Mouse (Mus musculus) MEL (cell line): ENCODE results near the gene Btbd19. TPM values are rescaled to one million over a fixed set of nuclear protein-coding genes. Genes with fewer than 3 reads are reported as not detected.

Experiments used
- DNase-seq: peaks from one replicate; pipeline ENCODE4 v3.0.0; 2011; ENCODE audit warnings: low read depth, low spot score
- H3K27ac ChIP-seq: 2 replicates; pipeline ENCODE4 v1.5.1; 2012; ENCODE audit warnings: low read depth, mild to moderate bottlenecking, control low read depth, low read length, moderate library complexity; ENCODE audit not compliant: control insufficient read depth
- H3K27me3 ChIP-seq, 2 experiments: fragments of 150-350 bp in 1 of 2; sonication (generic) in 1 of 2; 2 replicates each; pipeline ENCODE4 v1.6.1; 2012; ENCODE audit warnings: low read length in 2 of 2, mild to moderate bottlenecking in 2 of 2, improper control_type of control experiment in 1 of 2, moderate library complexity in 1 of 2; ENCODE audit not compliant: insufficient read depth in 2 of 2, control insufficient read depth in 1 of 2
- H3K36me3 ChIP-seq, 2 experiments: 2 replicates each; pipeline ENCODE4 v1.6.1; 2012 to 2014; ENCODE audit warnings: low read length in 2 of 2, improper control_type of control experiment in 1 of 2, inconsistent platforms in 1 of 2, mild to moderate bottlenecking in 1 of 2; ENCODE audit not compliant: insufficient read depth in 2 of 2, control insufficient read depth in 1 of 2
- H3K4me1 ChIP-seq, 2 experiments: fragments of 150-350 bp in 1 of 2; sonication (generic) in 1 of 2; 2 replicates each; pipeline ENCODE4 v1.6.1; 2012; ENCODE audit warnings: low read length in 2 of 2, improper control_type of control experiment in 1 of 2, mild to moderate bottlenecking in 1 of 2; ENCODE audit not compliant: insufficient read depth in 2 of 2, control insufficient read depth in 1 of 2
- H3K4me3 ChIP-seq, 2 experiments: fragments of 150-350 bp in 1 of 2; sonication (generic) in 1 of 2; 2 replicates each; pipeline ENCODE4 v1.5.1; 2012; ENCODE audit warnings: low read depth in 2 of 2, low read length in 2 of 2, mild to moderate bottlenecking in 2 of 2, moderate library complexity in 2 of 2, control low read depth in 1 of 2, improper control_type of control experiment in 1 of 2; ENCODE audit not compliant: control insufficient read depth in 1 of 2, insufficient read depth in 1 of 2
- H3K79me2 ChIP-seq: 2 replicates; pipeline ENCODE4 v1.6.1; 2012; ENCODE audit warnings: mild to moderate bottlenecking, low read length, moderate library complexity; ENCODE audit not compliant: control insufficient read depth, poor library complexity, insufficient read depth
- H3K9ac ChIP-seq: 2 replicates; pipeline ENCODE4 v1.6.1; 2012; ENCODE audit warnings: low read depth, mild to moderate bottlenecking, control low read depth, low read length, moderate library complexity; ENCODE audit not compliant: control insufficient read depth, poor library complexity, severe bottlenecking
- H3K9me3 ChIP-seq: fragments of 150-350 bp; sonication (generic); replicated peaks from 2 replicates; pipeline ENCODE4 v1.6.1; 2012; ENCODE audit warnings: mild to moderate bottlenecking, low read length, improper control_type of control experiment, moderate library complexity; ENCODE audit not compliant: insufficient read depth
- CHD1 ChIP-seq: IDR thresholded peaks from 2 replicates; pipeline ENCODE4 v1.6.1; 2012; ENCODE audit warnings: low read depth, mild to moderate bottlenecking, inconsistent platforms, low read length, improper control_type of control experiment
- GABPA ChIP-seq: IDR thresholded peaks from 2 replicates; pipeline ENCODE4 v1.6.1; 2012; ENCODE audit warnings: low read depth, mild to moderate bottlenecking, inconsistent platforms, low read length, improper control_type of control experiment, moderate library complexity
- ZNF384 ChIP-seq: IDR thresholded peaks from 2 replicates; pipeline ENCODE4 v1.6.1; 2012; ENCODE audit warnings: low read depth, mild to moderate bottlenecking, inconsistent platforms, low read length, improper control_type of control experiment
- polyA plus RNA-seq, 2 experiments: library from polyadenylated mRNA; stranded (reverse) in 1 of 2; unstranded in 1 of 2; fragments of >175 nt in 1 of 2; fragments of >200 nt in 1 of 2; gene quantifications; 2 replicates each; pipeline versions ENCODE4 v1.2.1 to v1.2.4; 2012; ENCODE audit warnings: low replicate concordance in 2 of 2, low read depth in 1 of 2; ENCODE audit not compliant: insufficient read length in 2 of 2, insufficient read depth in 1 of 2, missing spikeins in 1 of 2
- total RNA-seq: library from RNA; depleted of rRNA; stranded (reverse); fragments of 300-350 nt; gene quantifications from 2 replicates; pipeline ENCODE4 v1.2.3, GENCODE M21; 2012; rRNA removed

Btbd19 gene
- total and polyA plus RNA-seq, 3 experiments, result 13.6 to 22.6 TPM; not detected in 1

- Histone ChIP-seq H3K9me3 (no peaks in the 10 kb centered on the region), H3K27ac (no peak overlapping the region), H3K36me3 (peaks cover 2 to 13% of the 10 kb centered on the region in 2 experiments; a peak in 3 of 4 replicates), H3K27me3 (no peaks in the 10 kb centered on the region), H3K4me1 (no peaks in the 10 kb centered on the region; a peak in 1 of 4 replicates), H3K79me2 (no peaks in the 10 kb centered on the region), H3K9ac (no peak overlapping the region), H3K4me3 (no peak overlapping the region)
- TF ChIP-seq GABPA (no peak), CHD1 (no peak), ZNF384 (peak; percentile 95)
- DNase-seq, result peak; percentile 46
Observed at GRCm38 (mm10) chr4:117069647-117070046, 55.9 kb downstream of the Btbd19 start.

Other genes starting within 250 kb of the Btbd19 start
- 0.03 TPM in 1 of 2 replicates, not detected in the other for gene Zswim5, start 248.3 kb downstream of the Btbd19 start, total RNA-seq
- gene Zswim5, start 248.3 kb downstream of the Btbd19 start, polyA plus RNA-seq, result under 1 TPM in 1 of 2 experiments, not detected in 1; 0.03 TPM
- gene Urod, start 131.3 kb downstream of the Btbd19 start, total RNA-seq, result 72.0 and 108 TPM in 2 replicates
- 100 to 1,000 TPM; 132 to 645 TPM for gene Urod, start 131.3 kb downstream of the Btbd19 start, polyA plus RNA-seq
- gene Hectd3, start 130.4 kb downstream of the Btbd19 start, total RNA-seq, result 9.8 TPM in 2 replicates
- gene Hectd3, start 130.4 kb downstream of the Btbd19 start, polyA plus RNA-seq, result 10 to 100 TPM in 1 of 2 experiments, not detected in 1; 19.1 TPM
- 75.4 and 79.3 TPM in 2 replicates for gene Eif2b3, start 106.3 kb downstream of the Btbd19 start, total RNA-seq
- gene Eif2b3, start 106.3 kb downstream of the Btbd19 start, polyA plus RNA-seq, result 10 to 100 TPM in 1 of 2 experiments, not detected in 1; 77.5 TPM
- gene Ptch2, start 29.6 kb downstream of the Btbd19 start, total RNA-seq, result not detected in 2 replicates
- under 1 TPM in 1 of 2 experiments, not detected in 1; 0.33 TPM for gene Ptch2, start 29.6 kb downstream of the Btbd19 start, polyA plus RNA-seq
- gene Tctex1d4, start 1.1 kb upstream of the Btbd19 start, total RNA-seq, result 0.31 and 0.62 TPM in 2 replicates
- 1 to 10 TPM in 1 of 2 experiments, not detected in 1; 1.3 TPM for gene Tctex1d4, start 1.1 kb upstream of the Btbd19 start, polyA plus RNA-seq
- 4.1 and 5.3 TPM in 2 replicates for gene Plk3, start 8.2 kb upstream of the Btbd19 start, total RNA-seq
- 10 to 100 TPM in 1 of 2 experiments, not detected in 1; 13.8 TPM for gene Plk3, start 8.2 kb upstream of the Btbd19 start, polyA plus RNA-seq
- gene Rps8, start 30.5 kb upstream of the Btbd19 start, total RNA-seq, result 4,560 and 5,186 TPM in 2 replicates
- 1,000 to 10,000 TPM; 1,132 to 1,156 TPM for gene Rps8, start 30.5 kb upstream of the Btbd19 start, polyA plus RNA-seq
- 32.6 and 36.7 TPM in 2 replicates for gene Kif2c, start 56.9 kb upstream of the Btbd19 start, total RNA-seq
- 10 to 100 TPM in 1 of 2 experiments, not detected in 1; 45.1 TPM for gene Kif2c, start 56.9 kb upstream of the Btbd19 start, polyA plus RNA-seq
- gene Tmem53, start 126.2 kb upstream of the Btbd19 start, total RNA-seq, result 0.36 and 0.65 TPM in 2 replicates
- gene Tmem53, start 126.2 kb upstream of the Btbd19 start, polyA plus RNA-seq, result 1 to 10 TPM in 1 of 2 experiments, not detected in 1; 1.3 TPM
- not detected in 2 replicates for gene Armh1, start 126.4 kb upstream of the Btbd19 start, total RNA-seq
- not detected for gene Armh1, start 126.4 kb upstream of the Btbd19 start, polyA plus RNA-seq